Mouse (Mus musculus): Measurements from ENCODE around the gene Magix.

Magix gene

DNA sequence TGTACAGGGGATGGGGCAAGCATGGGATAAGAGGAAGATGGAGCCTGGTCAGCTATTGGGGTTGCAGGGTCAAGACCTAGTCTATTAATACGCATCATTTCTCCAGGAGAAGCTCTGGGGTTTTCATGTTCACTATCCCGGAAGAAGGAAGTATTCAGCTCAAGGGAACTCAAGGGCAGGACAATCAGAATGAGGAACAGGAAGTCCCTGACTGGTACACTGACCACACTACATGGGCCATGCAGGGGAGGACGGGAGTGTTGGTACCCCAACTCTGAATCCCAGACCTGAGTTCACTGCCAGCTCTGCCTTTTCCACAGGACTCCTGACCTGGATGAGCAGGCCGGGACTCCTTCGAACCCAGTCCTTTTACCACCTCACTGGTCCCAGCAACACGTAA lies 48.5 kb downstream of the Magix start:
- DNase-seq (ENCODE audit: low read depth, low spot score): no peak

Data from retina, adult 2 months (tissue).